Mouse (Mus musculus) adrenal gland, adult (tissue): Measurements from ENCODE around the gene Olfr1424.

Source experiments
- DNase-seq, 2 experiments: peaks; one replicate each; pipeline ENCODE4 v3.0.0; 2022 to 2023; ENCODE audit warnings: low spot score in 1 of 2; ENCODE audit not compliant: inconsistent age in 2 of 2

Gene Olfr1424

GRCm38 (mm10) chr19:12009501-12010280 is 52.8 kb downstream of the Olfr1424 start:
- DNase-seq = peak; percentile 78 to 96
